Mouse (Mus musculus) lung, adult 2 months (tissue): ENCODE measurements around the gene Gm42742.

ENCODE experiments used
- CTCF ChIP-seq: fragments of 200-500 bp; IDR thresholded peaks from 2 replicates; pipeline ENCODE4 v1.5.1; 2011; ENCODE audit warnings: mild to moderate bottlenecking, low read length, control low read depth; ENCODE audit not compliant: insufficient read depth
- POLR2A ChIP-seq: fragments of 200-500 bp; IDR thresholded peaks from 2 replicates; pipeline ENCODE4 v1.6.1; 2011; ENCODE audit warnings: low read depth, mild to moderate bottlenecking, control low read depth, low read length, borderline replicate concordance; ENCODE audit errors: extremely low read depth

GRCm38 (mm10) chr7:127027885-127028284, 7.0 kb upstream of the Gm42742 start:
- TF ChIP-seq POLR2A (no peak), CTCF (no peak)
